Mouse (Mus musculus): ENCODE measurements around the gene Set. TPM values are rescaled to one million over a fixed set of nuclear protein-coding genes. Genes with fewer than 3 reads are reported as not detected.

Gene Set
- total RNA-seq, 1 experiment: 901 TPM

DNA sequence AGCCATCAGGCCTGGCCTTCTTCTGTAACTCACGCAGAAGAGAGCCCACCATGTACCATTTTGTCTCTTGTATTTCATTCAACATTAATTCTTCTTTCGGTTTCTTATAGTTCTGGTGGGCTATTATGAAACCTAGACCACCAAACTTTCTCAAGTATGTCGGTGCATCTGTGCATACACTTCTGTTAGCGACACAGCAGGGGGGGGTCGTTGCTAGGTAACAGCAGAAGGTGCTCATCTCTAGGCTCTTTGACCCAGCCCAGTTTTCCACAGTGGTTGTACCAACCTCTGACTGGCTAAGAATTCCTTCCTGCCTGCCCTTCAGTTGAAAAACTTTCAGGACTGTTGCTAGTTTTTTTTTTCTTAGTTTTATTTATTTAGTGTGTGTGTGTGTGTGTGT lies 1.2 kb downstream of the Set start:
- H3K27ac ChIP-seq (ENCODE audit: insufficient read depth, low read depth, low read length, poor library complexity, severe bottlenecking): no peak overlapping the region
- no peak overlapping the region for H3K9ac ChIP-seq (ENCODE audit: insufficient read depth, low read depth, low read length, poor library complexity, severe bottlenecking)
- peak; percentile 69 for DNase-seq (ENCODE audit: low read depth, low spot score)
- in situ Hi-C loops (cut with MboI; ENCODE audit: low sequenced_read_pairs in 2 of 2, unreplicated experiment in 2 of 2): no loop called here
- H3K9me3 ChIP-seq (ENCODE audit: control insufficient read depth, insufficient read depth, low read depth, low read length): no peaks in the 10 kb centered on the region
- peaks cover 0 to 6% of the 10 kb centered on the region in 2 experiments for H3K4me1 ChIP-seq (ENCODE audit: control insufficient read depth in 2 of 2, insufficient read depth in 2 of 2, low read length in 2 of 2, poor library complexity in 1 of 2)
- TF ChIP-seq ZC3H11A (IDR thresholded peaks at IDR 0.05; ENCODE audit: borderline replicate concordance, low read depth, low read length) (no peak), CHD2 (IDR thresholded peaks at IDR 0.05; ENCODE audit: low read depth, low read length) (no peak), MAFK (IDR thresholded peaks at IDR 0.05; ENCODE audit: insufficient read depth, low read depth, low read length) (no peak), ZNF384 (IDR thresholded peaks at IDR 0.05; ENCODE audit: low read depth, low read length) (no peak), HCFC1 (IDR thresholded peaks at IDR 0.05; ENCODE audit: borderline replicate concordance, insufficient read depth, low read length) (no peak)
- H3K36me3 ChIP-seq (ENCODE audit: control insufficient read depth, insufficient read depth, low read length, poor library complexity, severe bottlenecking): peaks cover 9% of the 10 kb centered on the region
- no peak overlapping the region for H3K4me3 ChIP-seq (ENCODE audit: insufficient read depth in 1 of 2, low read depth in 1 of 2, low read length in 2 of 2, poor library complexity in 1 of 2, severe bottlenecking in 1 of 2)

DNA sequence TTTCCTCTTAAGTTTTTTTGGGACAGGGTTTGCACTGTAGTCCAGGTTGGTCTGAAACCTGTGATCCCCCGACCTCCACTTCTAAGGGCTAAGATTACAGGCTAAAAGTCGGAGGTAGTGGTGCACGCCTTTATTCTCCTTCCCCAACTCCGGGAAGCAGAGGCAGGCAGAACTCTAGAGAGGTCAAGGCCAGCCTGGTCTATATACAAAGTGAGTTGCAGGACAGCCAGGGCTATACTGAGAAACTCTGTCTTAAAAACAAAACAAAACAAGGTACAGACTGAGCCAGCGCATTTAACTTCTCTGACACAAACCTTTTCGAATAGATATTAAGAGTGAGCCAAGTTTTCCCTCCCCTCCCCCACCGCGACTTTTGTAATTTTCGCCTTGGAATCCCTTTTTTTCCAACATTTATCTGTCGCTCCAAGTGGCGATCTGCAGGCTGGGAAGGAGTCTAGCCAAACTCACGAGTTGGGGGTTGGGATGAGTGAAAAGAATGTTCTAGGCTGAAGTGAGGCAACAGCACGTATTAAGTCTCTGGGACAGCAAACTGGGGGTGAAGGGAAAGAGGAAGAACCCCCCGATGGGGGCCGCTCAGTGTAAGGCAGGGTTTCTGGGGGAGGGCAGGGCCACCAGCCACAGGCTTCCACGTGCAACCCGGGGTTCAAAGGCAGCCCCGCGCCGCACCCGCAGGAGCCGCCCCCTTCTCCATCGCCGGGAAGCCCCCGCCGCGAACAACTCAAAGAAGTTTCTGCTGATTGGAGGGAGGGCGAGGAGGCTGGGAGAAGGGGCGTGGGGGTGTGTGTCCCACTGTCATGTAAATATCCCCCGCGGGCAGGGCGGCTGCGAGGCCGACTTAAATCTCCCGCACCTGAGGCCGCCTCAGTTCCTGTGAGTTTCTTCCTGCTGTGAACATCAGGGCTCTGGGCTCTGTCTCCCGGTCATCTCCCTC lies 4.3 kb downstream of the Set start:
- peak overlapping the region; percentile 93 for H3K9ac ChIP-seq (ENCODE audit: insufficient read depth, low read depth, low read length, poor library complexity, severe bottlenecking)
- peak overlapping the region; percentile 91 to 99 for H3K4me3 ChIP-seq (ENCODE audit: insufficient read depth in 1 of 2, low read depth in 1 of 2, low read length in 2 of 2, poor library complexity in 1 of 2, severe bottlenecking in 1 of 2)
- peaks cover 21% of the 10 kb centered on the region for H3K36me3 ChIP-seq (ENCODE audit: control insufficient read depth, insufficient read depth, low read length, poor library complexity, severe bottlenecking)
- no peaks in the 10 kb centered on the region for H3K9me3 ChIP-seq (ENCODE audit: control insufficient read depth, insufficient read depth, low read depth, low read length)
- in situ Hi-C loops (cut with MboI; ENCODE audit: low sequenced_read_pairs in 2 of 2, unreplicated experiment in 2 of 2): no loop called here
- DNase-seq (ENCODE audit: low read depth, low spot score): peak; percentile 97
- peak overlapping the region; percentile 91 for H3K27ac ChIP-seq (ENCODE audit: insufficient read depth, low read depth, low read length, poor library complexity, severe bottlenecking)
- TF ChIP-seq MAFK (IDR thresholded peaks at IDR 0.05; ENCODE audit: insufficient read depth, low read depth, low read length) (no peak), HCFC1 (IDR thresholded peaks at IDR 0.05; ENCODE audit: borderline replicate concordance, insufficient read depth, low read length) (peak; percentile 39; the same call in 1 of the 2 replicates)
- H3K4me1 ChIP-seq (ENCODE audit: control insufficient read depth in 2 of 2, insufficient read depth in 2 of 2, low read length in 2 of 2, poor library complexity in 1 of 2): peaks cover 0 to 6% of the 10 kb centered on the region in 2 experiments

DNA sequence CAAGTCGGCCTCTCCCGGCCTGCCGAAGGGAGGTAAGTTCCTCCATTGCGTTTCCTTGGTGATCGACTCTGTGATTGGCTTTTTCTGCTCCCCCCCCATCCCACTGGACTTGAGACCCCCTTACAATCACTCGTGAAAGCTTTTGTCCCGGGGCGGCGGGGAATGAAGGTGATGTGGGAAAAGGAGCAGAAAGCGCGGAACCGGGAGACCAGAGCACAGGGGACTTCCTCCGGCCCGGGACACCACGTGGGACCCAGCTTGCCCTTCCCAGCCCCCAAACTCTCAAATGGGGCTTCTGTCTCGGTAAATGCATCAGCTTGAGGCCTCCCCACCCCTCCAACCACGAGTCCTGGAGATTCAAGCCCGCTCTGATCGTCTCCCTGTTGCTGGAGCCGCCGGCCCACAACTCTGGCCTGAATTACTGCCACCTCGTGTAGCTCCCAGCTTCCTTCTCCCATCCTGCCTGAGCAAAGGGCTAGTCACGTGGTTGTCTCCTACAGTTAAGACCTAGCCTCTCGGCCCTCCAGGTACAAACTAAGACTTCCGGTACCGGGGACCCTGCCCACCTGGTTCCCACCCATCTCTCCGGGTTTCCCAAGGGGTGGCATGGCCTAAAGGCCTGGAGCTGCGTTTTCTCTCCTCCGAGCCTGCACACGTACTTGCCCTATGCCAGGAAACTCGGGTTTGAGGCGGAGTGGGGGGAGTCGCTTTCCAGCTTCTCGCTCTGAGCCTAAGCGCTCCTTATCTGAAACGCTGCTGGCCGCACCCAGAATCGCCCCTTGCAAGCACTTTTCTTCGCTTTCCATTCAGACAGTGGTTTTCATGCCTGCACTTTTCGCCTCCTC lies 5.3 kb downstream of the Set start:
- DNase-seq (ENCODE audit: low read depth, low spot score): no peak
- Histone ChIP-seq H3K9me3 (ENCODE audit: control insufficient read depth, insufficient read depth, low read depth, low read length) (no peaks in the 10 kb centered on the region), H3K4me1 (ENCODE audit: control insufficient read depth in 2 of 2, insufficient read depth in 2 of 2, low read length in 2 of 2, poor library complexity in 1 of 2) (peaks cover 0 to 3% of the 10 kb centered on the region in 2 experiments; a peak in 3 of 4 replicates), H3K27ac (ENCODE audit: insufficient read depth, low read depth, low read length, poor library complexity, severe bottlenecking) (peak overlapping the region; percentile 91), H3K36me3 (ENCODE audit: control insufficient read depth, insufficient read depth, low read length, poor library complexity, severe bottlenecking) (peaks cover 30% of the 10 kb centered on the region), H3K9ac (ENCODE audit: insufficient read depth, low read depth, low read length, poor library complexity, severe bottlenecking) (peak overlapping the region; percentile 93), H3K4me3 (ENCODE audit: insufficient read depth in 1 of 2, low read depth in 1 of 2, low read length in 2 of 2, poor library complexity in 1 of 2, severe bottlenecking in 1 of 2) (peak overlapping the region; percentile 91 to 99)
- TF ChIP-seq ZC3H11A (IDR thresholded peaks at IDR 0.05; ENCODE audit: borderline replicate concordance, low read depth, low read length) (no peak), ZNF384 (IDR thresholded peaks at IDR 0.05; ENCODE audit: low read depth, low read length) (no peak), HCFC1 (IDR thresholded peaks at IDR 0.05; ENCODE audit: borderline replicate concordance, insufficient read depth, low read length) (no peak), CHD2 (IDR thresholded peaks at IDR 0.05; ENCODE audit: low read depth, low read length) (no peak), MAFK (IDR thresholded peaks at IDR 0.05; ENCODE audit: insufficient read depth, low read depth, low read length) (no peak)
- in situ Hi-C loops (cut with MboI; ENCODE audit: low sequenced_read_pairs in 2 of 2, unreplicated experiment in 2 of 2): no loop called here

DNA sequence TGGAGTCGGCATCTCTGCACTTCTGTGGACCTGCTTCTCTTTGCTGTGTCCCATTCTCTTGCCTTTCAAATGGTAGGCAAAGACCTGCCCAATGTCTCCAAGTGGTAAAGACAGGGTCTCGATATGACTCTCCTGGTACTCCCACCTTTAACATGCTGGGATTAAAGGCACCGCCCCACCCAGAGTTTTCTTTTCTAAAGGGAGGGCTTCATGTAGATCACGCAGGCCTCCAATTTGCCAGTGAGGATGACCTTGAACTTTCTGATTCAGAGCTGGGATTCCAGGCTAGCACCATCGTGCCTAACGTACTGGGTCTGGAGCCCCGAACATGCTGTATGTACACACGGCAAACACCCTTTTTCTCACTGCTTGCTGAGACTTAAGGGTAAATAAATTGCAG lies 6.1 kb downstream of the Set start:
- Histone ChIP-seq H3K27ac (ENCODE audit: insufficient read depth, low read depth, low read length, poor library complexity, severe bottlenecking) (peak overlapping the region; percentile 91; the same call in 1 of the 2 replicates), H3K9me3 (ENCODE audit: control insufficient read depth, insufficient read depth, low read depth, low read length) (no peaks in the 10 kb centered on the region), H3K9ac (ENCODE audit: insufficient read depth, low read depth, low read length, poor library complexity, severe bottlenecking) (peak overlapping the region; percentile 93), H3K36me3 (ENCODE audit: control insufficient read depth, insufficient read depth, low read length, poor library complexity, severe bottlenecking) (peaks cover 35% of the 10 kb centered on the region), H3K4me1 (ENCODE audit: control insufficient read depth in 2 of 2, insufficient read depth in 2 of 2, low read length in 2 of 2, poor library complexity in 1 of 2) (peaks cover 3 to 4% of the 10 kb centered on the region in 2 experiments; a peak in 3 of 4 replicates), H3K4me3 (ENCODE audit: insufficient read depth in 1 of 2, low read depth in 1 of 2, low read length in 2 of 2, poor library complexity in 1 of 2, severe bottlenecking in 1 of 2) (peak overlapping the region; percentile 91 to 99)
- in situ Hi-C loops (cut with MboI; ENCODE audit: low sequenced_read_pairs in 2 of 2, unreplicated experiment in 2 of 2): no loop called here
- DNase-seq (ENCODE audit: low read depth, low spot score): no peak
- TF ChIP-seq ZC3H11A (IDR thresholded peaks at IDR 0.05; ENCODE audit: borderline replicate concordance, low read depth, low read length): no peak
- TF ChIP-seq ZNF384 (IDR thresholded peaks at IDR 0.05; ENCODE audit: low read depth, low read length): no peak
- TF ChIP-seq HCFC1 (IDR thresholded peaks at IDR 0.05; ENCODE audit: borderline replicate concordance, insufficient read depth, low read length): no peak
